ENCODE assay signal across 9 mouse cellular contexts in genomic region chr2:172221656-172222393, GRCm38 (mm10). TPM values are rescaled to one million over a fixed set of nuclear protein-coding genes. Genes with fewer than 3 reads are reported as not detected.
A peak's percentile ranks its signal among the peaks of the same experiment; 100 is the strongest.
DNase-seq lines count a peak whose midpoint lies in the region; ATAC-seq and TF ChIP-seq lines count a peak whose summit lies in the region.
"Had no signal": no experiment of that assay in that cellular context is flagged by ENCODE, and none has a peak within 500 bp of the region (broad histone marks: within the 10 kb centered on the region; RNA-seq: fewer than 3 reads in every experiment).

No protein-coding gene starts in this region.

- 6% methylated on average over 16 of the region's 16 CpGs for WGBS in forebrain, postnatal 0 days
- WGBS in hindbrain, postnatal 0 days: 7% methylated on average over 16 of the region's 16 CpGs
- 15% methylated on average over 16 of the region's 16 CpGs for whole genome bisulfite sequencing in liver, adult 2 months

- H3K4me1 ChIP-seq in forebrain, postnatal 0 days (ENCODE audit: insufficient read depth): no peaks in the 10 kb centered on the region
- no peaks in the 10 kb centered on the region for H3K4me1 ChIP-seq in hindbrain, postnatal 0 days (ENCODE audit: insufficient read depth, low read length)
- no peaks in the 10 kb centered on the region for H3K4me1 ChIP-seq in liver, adult 2 months (ENCODE audit: control insufficient read depth, insufficient read depth, low read length)

- H3K9ac ChIP-seq in forebrain, postnatal 0 days: no peak overlapping the region
- H3K9ac ChIP-seq in hindbrain, postnatal 0 days (replicated peaks; ENCODE audit: low read length): no peak overlapping the region
- H3K9ac ChIP-seq in liver, adult 2 months (ENCODE audit: low read depth, low read length): no peak overlapping the region

- H3K4me3 ChIP-seq in forebrain, postnatal 0 days (ENCODE audit: low read depth, low read length): no peak overlapping the region
- no peak overlapping the region for H3K4me3 ChIP-seq in hindbrain, postnatal 0 days (ENCODE audit: low read length)
- H3K4me3 ChIP-seq in liver, adult 2 months (ENCODE audit: insufficient read depth, low read depth, low read length): no peak overlapping the region

- peak; percentile 96 for TF ChIP-seq CTCF in forebrain, postnatal 0 days (IDR thresholded peaks at IDR 0.05; ENCODE audit: low read depth)
- TF ChIP-seq CTCF in hindbrain, postnatal 0 days (IDR thresholded peaks at IDR 0.05; ENCODE audit: low read depth): peak; percentile 94
- peak; percentile 97 for TF ChIP-seq CTCF in liver, adult 2 months (IDR thresholded peaks at IDR 0.05; ENCODE audit: low read depth, low read length)

- no peak overlapping the region for H3K27ac ChIP-seq in forebrain, postnatal 0 days (ENCODE audit: low read depth, low read length)
- no peak overlapping the region for H3K27ac ChIP-seq in hindbrain, postnatal 0 days
- H3K27ac ChIP-seq in liver, adult 2 months (replicated peaks; ENCODE audit: insufficient read depth, low read depth, low read length): no peak overlapping the region

- H3K4me2 ChIP-seq in forebrain, postnatal 0 days (ENCODE audit: low read depth): no peak overlapping the region
- 0 out of 2 replicates have a peak overlapping the region, but pooled peaks have one; percentile 1 for H3K4me2 ChIP-seq in hindbrain, postnatal 0 days (ENCODE audit: low read depth, low read length)

- TF ChIP-seq POLR2A in liver, adult 2 months (IDR thresholded peaks at IDR 0.05; ENCODE audit: extremely low read depth, insufficient read depth, low read length): no peak

- H3K36me3 ChIP-seq in forebrain, postnatal 0 days (ENCODE audit: insufficient read depth): no peaks in the 10 kb centered on the region
- H3K36me3 ChIP-seq in hindbrain, postnatal 0 days (ENCODE audit: insufficient read depth, low read length): no peaks in the 10 kb centered on the region
- H3K36me3 ChIP-seq in liver, adult 2 months (ENCODE audit: control insufficient read depth, insufficient read depth, low read length): no peaks in the 10 kb centered on the region

- peak; percentile 34 for DNase-seq in urinary bladder, adult 2 months (ENCODE audit: low spot score)
- no peak for DNase-seq in urinary bladder, postnatal 10 days (ENCODE audit: low spot score)
- DNase-seq in c-Kit-positive CD71-negative TER-119-negative erythroid progenitor cells, embryonic 14.5 days (ENCODE audit: low read depth): peak; percentile 44
- peak; percentile 93 for DNase-seq in forebrain, postnatal 0 days
- DNase-seq in hindbrain, postnatal 0 days (ENCODE audit: low spot score): peak; percentile 86
- DNase-seq in liver, adult 2 months (ENCODE audit: extremely low read depth, low read depth, low spot score): peak; percentile 7
- DNase-seq in retina, embryonic 14.5 days (ENCODE audit: low spot score): peak; percentile 89

- H3K9me3 ChIP-seq in forebrain, postnatal 0 days (ENCODE audit: low read length): no peaks in the 10 kb centered on the region
- no peaks in the 10 kb centered on the region for H3K9me3 ChIP-seq in hindbrain, postnatal 0 days (ENCODE audit: low read length)

- no peaks in the 10 kb centered on the region for H3K27me3 ChIP-seq in forebrain, postnatal 0 days (ENCODE audit: insufficient read depth, low read length)
- no peaks in the 10 kb centered on the region for H3K27me3 ChIP-seq in hindbrain, postnatal 0 days (ENCODE audit: insufficient read depth, low read length)
- no peaks in the 10 kb centered on the region for H3K27me3 ChIP-seq in liver, adult 2 months (ENCODE audit: control insufficient read depth, insufficient read depth, low read length)

- ATAC-seq in forebrain, postnatal 0 days: peak; percentile 32; the same call in 1 of the 2 replicates
- ATAC-seq in hindbrain, postnatal 0 days: no peak
- no peak for ATAC-seq in erythroid progenitor cell, adult 5-6 weeks (replicated peaks; ENCODE audit: low FRiP score, poor library complexity, severe bottlenecking)

- H3K79me2 ChIP-seq in liver, adult 2 months (ENCODE audit: control insufficient read depth, insufficient read depth, low read length): no peaks in the 10 kb centered on the region

RNA-seq across cellular contexts. Expression of gene Mc3r, which starts 26.5 kb away (rescaled TPM):
- polyA plus RNA-seq in urinary bladder, adult 2 months (2012; rRNA removed): not detected in 2 replicates
- 0.31 and 0.86 TPM in 2 replicates for total RNA-seq in forebrain, postnatal 0 days (2014; rRNA removed)
- 0.29 and 0.53 TPM in 2 replicates for polyA plus RNA-seq in forebrain, postnatal 0 days (2015; fragmentation: Nextera tagmentation; extraction: Ambion mirVana)
- total RNA-seq in hindbrain, postnatal 0 days (2014; rRNA removed): 0.31 TPM in 1 of 2 replicates, not detected in the other
- polyA plus RNA-seq in hindbrain, postnatal 0 days (2015; fragmentation: Nextera tagmentation; extraction: Ambion mirVana): 0.30 and 0.38 TPM in 2 replicates
- not detected in 2 replicates for total RNA-seq in liver, adult 2 months (2014; rRNA removed)
- not detected in 2 replicates for polyA plus RNA-seq in liver, adult 2 months (2012; rRNA removed)
- total RNA-seq in erythroid progenitor cell, adult 5-6 weeks (2015; ENCODE audit: low replicate concordance): not detected in 2 replicates
- not detected in 2 replicates for total RNA-seq in erythroid progenitor cell, adult 5-6 weeks (2017; ENCODE audit: low replicate concordance)
- polyA plus RNA-seq: heart, embryonic 16.5 days had no signal
